Mouse (Mus musculus) adrenal gland, adult 2 months (tissue): Measurements from ENCODE around the gene Nhlrc2. TPM values are rescaled to one million over a fixed set of nuclear protein-coding genes. Genes with fewer than 3 reads are reported as not detected.
"Not testable (repeated sequence)": the region's sequence is repeated elsewhere in the genome, so short reads cannot be mapped to it uniquely, and the experiment has no call there.

Experiments used
- DNase-seq: peaks from one replicate; pipeline ENCODE4 v3.0.0; 2021
- long read RNA-seq: library from polyadenylated mRNA; stranded (forward); transcript quantifications from one replicate; pipeline ENCODE4 v2.0.0, GENCODE M21; 2021
- polyA plus RNA-seq: library from polyadenylated mRNA; depleted of rRNA; stranded (reverse); fragments of >200 nt; gene quantifications from 2 replicates; pipeline ENCODE4 v1.2.3, GENCODE M21; 2012; rRNA removed
- total RNA-seq, 2 experiments: library from RNA; stranded (reverse); gene quantifications; 2 replicates each; pipeline ENCODE4 v1.2.3; 2021

Gene Nhlrc2
- total RNA-seq: 10 to 100 TPM; 15.9 to 16.0 TPM
- 3.3 and 3.8 TPM in 2 replicates for polyA plus RNA-seq
- long read RNA-seq, full-length matches to known transcripts: 4 of 9 reads
- long read RNA-seq, partial matches to known transcripts: 1 of 9 reads
- long read RNA-seq, other reads (novel, unspliced or antisense): 4 of 9 reads

- peak; percentile 94 for DNase-seq
Measured at GRCm38 (mm10) chr19:56548230-56549032, at the start of gene Nhlrc2. TSS of gene Nhlrc2 (plus strand) at chr19:56548261.

GRCm38 (mm10) chr19:56503069-56503468 lies 45.0 kb upstream of the Nhlrc2 start:
- DNase-seq: not testable (repeated sequence)

GRCm38 (mm10) chr19:56503525-56503924 lies 44.5 kb upstream of the Nhlrc2 start:
- DNase-seq: not testable (repeated sequence)

DNA sequence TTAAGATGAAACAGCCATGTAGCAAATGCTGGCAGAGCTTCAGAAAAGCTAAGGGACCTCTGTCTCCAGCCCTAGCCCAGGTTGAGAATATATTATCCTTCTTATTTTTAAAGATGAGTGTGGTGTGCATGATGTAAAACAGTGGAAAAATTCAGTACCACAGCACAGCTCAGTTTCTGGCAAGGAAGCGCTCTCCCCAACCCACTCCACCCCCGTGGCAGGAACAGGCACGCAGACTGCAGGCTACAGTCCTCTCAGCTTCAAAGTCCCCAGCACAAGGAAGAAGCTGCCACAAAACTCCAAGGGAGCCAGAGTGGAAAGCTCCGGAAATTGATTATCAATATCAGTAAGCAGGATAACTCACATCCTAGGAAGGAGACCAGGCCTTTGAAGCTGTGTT lies 36.9 kb upstream of the Nhlrc2 start:
- not testable (repeated sequence) for DNase-seq

DNA sequence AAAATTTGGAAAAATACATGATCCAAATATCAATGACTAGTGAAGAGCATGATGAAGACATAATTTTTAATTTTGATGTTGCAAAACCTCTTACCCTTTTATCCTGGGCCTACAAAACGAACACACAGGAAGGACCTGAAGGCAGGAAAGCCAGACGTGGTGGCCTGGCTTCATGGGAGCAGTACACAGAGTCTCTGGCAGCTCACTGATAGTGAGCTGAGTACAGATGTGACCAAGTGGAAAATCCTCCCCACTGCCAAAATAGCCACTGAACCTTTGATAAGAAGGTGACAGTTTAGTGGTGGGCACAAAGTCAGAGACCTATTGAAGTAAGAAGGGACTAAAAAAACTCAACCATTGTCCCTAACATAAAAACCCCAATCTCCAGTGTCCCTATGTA lies 34.5 kb upstream of the Nhlrc2 start:
- DNase-seq: not testable (repeated sequence)

DNA sequence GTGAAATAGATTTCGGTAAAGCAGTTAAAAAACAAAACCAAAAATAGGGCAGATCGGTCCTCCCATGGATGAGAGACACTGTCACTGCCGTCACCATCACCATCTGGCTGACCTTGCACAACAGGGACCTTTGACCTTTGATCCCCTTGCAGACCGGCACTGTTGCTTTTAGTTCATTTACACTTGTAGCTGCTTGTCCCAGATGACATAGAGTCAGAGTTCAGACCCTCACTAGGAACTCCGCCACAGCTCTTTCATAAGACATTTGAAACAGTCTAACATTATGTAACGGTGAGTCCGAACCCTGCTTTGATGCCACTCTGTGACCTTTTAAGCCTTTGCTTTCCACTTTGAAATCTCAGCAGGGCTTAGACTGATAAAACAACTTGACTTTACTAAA lies 28.7 kb upstream of the Nhlrc2 start:
- not testable (repeated sequence) for DNase-seq

DNA sequence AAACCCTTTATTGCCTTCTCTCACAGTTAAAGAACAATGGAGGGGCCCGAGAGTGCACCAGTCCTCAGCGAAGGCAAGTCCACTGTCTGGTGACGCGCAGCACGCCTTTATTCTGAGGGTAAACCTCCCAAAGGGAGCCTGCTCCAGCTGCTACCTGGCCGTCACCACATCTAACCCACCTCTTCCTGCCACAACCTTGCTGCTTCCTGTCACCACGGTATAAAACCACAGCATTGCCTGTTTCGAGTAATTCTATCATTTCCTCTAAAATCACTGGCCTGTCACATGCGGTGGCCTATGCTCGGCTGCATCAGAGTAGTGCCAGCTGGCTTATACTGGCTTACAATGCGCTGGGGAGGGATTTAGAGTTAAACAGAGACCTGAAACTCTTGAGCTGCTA lies 17.5 kb upstream of the Nhlrc2 start:
- not testable (repeated sequence) for DNase-seq

- DNase-seq: no peak
Measured at GRCm38 (mm10) chr19:56531251-56531650, 16.8 kb upstream of the Nhlrc2 start.

DNA sequence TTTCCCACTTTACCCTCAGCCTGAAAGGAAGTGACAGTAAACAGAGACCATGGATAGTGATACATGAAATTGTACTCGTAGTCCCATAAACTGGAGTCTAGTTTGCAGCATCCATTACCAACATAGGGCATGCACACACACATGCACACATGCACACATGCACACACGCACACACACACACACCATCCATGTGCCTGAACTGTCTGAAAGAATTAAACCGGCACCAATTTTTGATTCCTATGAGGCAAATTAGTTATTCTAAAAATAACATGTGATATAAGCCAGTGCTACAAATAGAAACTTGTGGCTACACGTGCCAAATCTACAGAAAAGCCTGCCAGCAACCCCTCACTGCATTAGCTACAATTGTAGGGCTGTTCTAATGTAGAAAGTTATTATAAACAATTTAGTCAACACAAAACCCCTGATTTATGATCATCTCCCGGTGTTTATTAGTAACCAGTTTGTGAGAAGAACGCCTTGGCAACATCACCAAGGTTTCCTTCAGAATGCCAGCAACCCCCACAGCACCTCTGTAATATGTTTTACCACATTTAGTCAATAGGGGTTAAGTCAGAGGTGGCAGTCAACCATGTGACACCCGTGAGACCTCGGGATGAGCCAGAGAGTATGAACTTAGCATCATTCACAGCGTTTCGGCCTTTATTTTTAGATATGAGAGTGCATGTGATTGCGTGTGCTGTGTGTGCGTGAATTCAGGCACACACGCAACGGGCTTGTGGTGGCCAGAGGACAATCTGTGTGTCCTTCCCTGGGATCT lies 14.6 kb upstream of the Nhlrc2 start:
- no peak for DNase-seq

DNA sequence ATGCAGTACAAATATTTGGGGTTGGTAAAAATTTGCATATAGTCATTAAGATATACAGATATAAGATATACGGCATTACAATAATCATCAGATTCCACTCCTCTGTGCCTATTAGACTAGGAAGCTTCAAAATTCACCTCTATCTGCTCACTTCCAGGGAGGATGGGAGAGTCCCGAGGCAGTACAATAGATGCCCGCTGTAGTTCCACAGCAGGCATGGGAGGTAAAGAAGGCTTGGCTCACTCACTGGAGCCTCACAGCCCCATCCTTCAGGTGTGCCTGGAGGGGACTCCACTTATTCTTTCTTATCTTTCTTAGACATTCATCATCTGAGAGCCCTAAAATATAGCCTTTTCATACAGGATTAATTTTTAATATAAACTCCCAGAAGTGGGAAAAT lies 13.7 kb upstream of the Nhlrc2 start:
- DNase-seq: no peak

DNA sequence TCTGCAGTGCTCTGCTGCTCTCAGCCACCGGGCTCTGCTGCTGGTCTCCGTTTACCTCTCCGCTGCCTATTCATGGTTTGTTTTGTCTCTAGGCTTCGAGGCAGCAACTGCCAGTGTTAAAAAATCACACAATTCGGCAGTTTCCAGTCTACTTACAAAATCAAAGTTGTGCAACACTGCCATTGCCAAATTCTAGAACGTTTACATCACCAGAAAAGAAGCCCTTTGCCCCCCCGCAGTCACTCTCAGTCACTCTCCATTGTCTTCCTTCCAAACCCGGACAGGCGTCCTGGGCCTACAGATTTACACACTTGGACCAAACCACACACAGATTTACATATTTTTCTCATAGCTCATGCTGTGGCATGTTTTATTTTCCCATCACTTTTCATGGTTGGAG lies 13.0 kb upstream of the Nhlrc2 start:
- peak; percentile 60 for DNase-seq

GRCm38 (mm10) chr19:56535765-56536164 lies 12.3 kb upstream of the Nhlrc2 start:
- DNase-seq: no peak

DNA sequence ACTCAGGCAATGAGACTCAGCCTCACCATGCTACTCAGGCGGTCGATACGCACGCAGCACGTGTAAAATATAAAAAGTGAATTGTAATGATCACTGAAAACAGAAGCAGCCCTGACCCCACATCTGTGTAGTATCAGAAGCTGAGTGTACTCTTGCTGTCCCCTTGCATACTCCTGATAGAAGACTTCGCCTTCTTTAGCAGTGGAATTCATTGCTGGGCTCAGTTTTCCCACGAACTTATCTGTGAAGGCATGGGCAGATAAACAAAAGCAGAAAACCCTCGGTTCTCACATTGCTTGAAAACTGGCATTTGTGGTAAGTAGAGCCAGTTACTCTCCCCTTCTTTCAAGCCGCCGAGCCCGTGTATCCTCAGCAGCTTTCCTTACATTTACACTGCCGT lies 4.7 kb upstream of the Nhlrc2 start:
- DNase-seq: no peak

DNA sequence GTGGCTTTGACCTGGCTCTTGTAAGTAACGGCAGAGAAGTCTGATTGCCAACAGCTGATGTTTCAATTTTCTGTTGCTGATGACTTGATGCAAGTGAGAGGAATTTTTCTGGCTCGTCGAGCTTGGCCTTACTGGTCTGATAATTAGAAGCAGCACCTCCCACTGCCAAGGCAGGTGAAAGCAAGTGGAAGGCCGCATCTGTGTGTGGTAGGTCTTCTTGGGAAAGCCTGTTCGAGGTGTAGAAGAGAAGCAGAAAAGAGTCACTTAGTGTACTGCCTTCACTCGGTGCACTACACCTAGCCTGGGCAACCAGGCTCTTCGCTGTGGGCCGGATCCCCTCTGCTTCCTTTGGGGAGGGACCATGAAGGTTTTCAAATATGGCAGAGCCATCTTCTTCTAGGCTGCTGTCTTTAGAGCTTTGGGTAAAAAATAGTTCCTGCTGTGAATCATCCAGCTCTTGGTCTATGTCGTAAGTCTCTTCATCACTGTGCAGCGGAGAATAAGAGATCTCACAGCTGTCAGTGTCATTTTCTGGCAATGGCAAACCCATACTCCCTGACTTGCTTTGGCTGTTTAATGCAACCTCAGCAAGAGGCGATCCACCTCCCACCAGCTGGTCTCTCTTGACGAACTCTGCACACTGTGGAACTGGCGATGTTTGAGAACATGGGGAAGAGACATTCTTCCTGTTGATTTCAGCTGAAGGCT lies 3.2 kb upstream of the Nhlrc2 start:
- no peak for DNase-seq

DNA sequence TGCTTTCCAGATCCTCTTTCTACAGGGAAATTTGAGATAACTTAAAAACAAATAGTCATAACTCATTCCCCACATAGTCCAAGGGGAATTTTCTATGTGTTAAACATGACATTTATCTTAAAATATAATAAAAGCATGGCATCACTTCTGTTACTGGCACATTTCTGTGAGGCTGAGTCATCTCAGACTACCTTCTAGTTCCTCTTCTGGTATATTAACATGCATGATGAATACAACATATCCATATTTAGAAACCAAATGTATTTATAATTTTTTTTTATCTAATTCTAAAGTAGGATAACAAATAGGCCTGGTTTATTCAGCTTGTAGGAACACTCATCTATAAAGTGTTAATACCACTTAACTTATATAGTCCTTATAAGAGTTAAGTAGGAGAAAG lies 2.0 kb upstream of the Nhlrc2 start:
- DNase-seq: no peak

GRCm38 (mm10) chr19:56547456-56548229 lies 418 bp upstream of the Nhlrc2 start, which contains the start of gene Dclre1a:
TSS of gene Dclre1a (minus strand) at chr19:56548222.
- peak; percentile 81 for DNase-seq

DNA sequence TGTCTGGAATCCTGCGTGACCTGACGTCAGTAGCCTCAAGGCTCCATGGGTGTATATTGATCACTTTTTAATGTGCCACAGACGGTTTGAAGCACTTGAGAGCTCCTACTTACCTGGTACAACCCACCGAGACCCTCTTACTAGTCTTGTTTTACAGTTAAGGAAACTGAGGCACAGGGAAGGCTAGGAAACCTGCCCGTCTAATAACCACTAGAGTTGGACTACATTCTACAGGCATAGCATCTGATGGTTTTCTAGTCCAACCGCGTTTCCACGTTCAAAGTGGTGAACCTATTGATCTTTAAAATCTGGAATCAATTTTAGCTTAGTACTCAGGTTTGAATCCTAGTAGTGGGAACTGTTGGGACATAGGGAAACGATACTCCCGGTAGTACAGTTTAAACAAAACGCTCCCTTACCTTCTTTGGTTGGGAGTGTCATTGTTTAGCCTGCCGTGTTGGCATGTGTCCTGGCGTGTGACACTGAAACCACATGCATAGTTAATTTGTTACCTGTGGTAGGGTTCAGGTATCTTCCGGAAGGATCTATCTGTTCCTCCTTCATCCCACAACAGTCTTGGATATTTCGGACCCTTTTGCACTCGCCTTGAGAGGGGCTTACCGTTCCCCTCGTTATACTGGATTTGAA lies 1.1 kb downstream of the Nhlrc2 start:
- no peak for DNase-seq

DNA sequence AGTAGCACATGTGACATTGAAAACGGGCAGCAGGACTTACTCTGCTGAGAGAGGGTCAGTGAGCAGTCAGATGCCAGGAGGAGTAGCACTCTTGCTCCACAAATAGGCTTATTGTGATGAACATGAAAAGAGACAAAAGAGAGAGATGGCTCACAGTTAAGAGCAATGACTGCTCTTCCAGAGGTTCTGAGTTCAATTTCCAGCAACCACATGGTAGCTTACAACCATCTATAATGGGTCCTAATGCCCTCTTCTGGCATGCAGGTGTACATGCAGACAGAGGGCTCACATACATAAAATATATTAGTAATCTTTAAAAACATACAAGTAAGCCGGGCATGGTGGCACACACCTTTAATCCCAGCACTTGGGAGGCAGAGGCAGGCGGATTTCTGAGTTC lies 5.1 kb downstream of the Nhlrc2 start:
- DNase-seq: no peak

DNA sequence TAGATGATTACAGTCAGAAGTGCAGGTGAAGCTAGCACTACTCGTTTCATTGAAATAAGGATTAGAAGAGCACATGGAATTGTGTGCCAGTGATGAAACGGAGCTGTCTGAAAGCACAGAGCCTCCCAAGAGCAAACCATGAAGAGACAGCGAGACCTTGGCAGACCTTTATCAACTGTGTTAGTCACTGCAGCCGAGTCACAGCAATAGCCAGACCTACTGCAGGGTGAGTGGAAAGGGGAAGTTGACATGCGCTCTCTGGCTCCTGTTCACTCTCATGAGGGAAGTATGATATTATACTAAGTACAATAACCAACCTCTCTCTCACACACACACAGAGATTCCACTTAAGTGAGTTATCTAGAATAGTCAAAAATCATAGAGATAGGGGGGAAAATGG lies 7.9 kb downstream of the Nhlrc2 start:
- DNase-seq: peak; percentile 81

GRCm38 (mm10) chr19:56562433-56563138 lies 14.5 kb downstream of the Nhlrc2 start:
- no peak for DNase-seq
